Mouse (Mus musculus) lung, postnatal 10 days (tissue): ENCODE measurements at regions not wholly inside any gene's neighbourhood (a gene's known extent, or its start where the extent isn't known, plus 50 kb on each side); places are given as distances from the start of the nearest gene placed in this dataset.

Source experiments
- DNase-seq: peaks from one replicate; pipeline ENCODE4 v3.0.0; 2021

DNA sequence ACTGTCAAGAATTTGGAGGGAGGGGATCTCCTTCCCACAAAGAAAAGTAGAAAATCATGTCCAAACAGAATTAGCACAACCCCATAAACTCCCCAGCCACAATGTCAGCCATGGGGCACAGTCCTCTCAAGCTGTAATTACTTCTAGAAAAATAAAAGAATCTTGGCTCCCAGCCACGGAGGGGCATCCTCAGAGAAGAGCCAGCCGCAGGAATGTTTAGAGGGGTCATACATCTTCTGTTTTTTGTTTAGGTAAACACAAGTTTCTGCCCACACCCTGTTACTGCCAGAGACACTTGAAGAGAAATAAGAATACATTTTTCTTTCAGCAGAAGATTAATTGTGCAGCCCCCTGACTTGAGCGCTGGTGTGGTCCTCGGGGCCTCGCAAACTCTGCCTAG, 362.5 kb upstream of the Nfe2l3 start:
- no peak for DNase-seq

DNA sequence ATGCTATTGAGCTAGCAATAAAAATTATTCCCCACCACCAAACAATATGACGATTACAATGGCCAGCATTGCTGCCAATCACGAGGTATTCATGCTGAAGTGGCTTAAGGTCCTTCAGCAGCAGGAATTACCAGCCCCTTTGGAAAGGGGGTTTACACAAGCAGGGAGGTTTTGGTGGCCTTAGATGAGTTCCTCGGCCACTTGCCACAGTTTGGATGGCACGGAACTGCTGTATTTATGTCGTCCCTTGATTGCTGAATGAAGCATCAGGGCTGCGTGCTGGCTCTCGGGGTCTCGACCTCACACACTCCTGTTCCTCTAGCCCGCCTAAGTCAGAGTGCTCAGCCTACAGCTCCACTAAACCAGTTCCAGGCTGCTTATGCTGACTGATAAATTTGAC, 361.2 kb upstream of the Nfe2l3 start:
- no peak for DNase-seq

DNA sequence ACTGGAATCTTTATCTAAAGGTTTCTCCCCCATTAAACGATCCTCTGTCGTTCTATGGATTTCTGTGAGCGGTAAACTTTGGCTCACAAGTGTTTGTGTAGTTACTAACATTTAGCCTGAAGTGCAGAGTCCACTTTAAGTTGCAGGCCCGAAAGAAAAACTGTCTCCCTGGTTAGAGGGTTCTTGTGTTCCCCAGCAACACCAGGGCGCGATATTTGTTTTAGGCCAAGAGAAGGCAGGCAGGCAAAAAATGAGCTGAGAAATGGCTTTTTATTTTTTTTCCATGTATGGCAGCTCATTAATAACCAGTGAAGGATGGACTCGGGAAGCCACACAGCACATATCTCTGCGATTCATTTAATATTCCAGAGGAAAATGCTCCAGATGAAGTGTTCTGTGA, 357.4 kb upstream of the Nfe2l3 start:
- peak; percentile 39 for DNase-seq

DNA sequence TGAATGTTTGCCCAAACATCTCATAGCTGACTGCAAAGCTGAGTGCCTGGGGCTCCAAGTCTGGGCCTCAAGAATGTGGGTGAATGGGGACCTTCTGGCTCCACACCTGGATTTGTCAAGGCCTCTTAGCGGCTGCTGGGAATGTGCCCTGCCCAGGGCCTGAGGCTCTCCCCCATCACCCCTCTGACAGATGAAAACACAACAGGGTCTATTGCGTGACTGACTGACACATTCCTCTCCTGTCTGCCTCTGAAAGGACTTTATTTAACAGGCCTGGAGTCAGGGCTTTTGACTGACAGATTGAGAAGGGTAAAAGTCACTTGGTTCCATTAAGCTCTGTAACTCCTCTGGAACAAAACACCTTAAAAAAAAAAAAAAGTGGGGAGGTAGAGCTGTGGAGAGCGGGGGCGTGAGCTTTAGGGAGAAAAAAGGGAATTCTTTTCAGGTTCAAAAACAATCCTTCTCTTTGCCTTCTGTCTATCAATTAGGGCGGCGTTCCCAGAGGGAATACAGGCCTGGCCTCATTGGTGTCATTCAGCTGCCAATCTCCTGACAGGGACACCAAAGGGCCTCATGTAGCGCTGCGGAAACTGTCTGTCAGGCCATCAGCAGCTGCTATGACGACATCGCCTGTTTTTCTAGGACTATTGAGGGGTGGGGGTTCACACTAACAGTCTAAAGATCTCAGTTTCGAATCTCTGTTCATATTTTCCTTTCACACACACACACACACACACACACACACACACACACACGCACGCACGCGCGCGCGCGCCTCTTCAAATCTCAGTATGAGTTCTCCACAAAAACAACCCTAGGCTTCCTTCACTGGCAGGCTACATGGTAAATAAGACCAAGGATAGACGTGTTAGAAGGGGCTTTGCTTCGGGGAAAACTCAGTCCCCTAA, 355.4 kb upstream of the Nfe2l3 start:
- DNase-seq, result peak; percentile 44

DNA sequence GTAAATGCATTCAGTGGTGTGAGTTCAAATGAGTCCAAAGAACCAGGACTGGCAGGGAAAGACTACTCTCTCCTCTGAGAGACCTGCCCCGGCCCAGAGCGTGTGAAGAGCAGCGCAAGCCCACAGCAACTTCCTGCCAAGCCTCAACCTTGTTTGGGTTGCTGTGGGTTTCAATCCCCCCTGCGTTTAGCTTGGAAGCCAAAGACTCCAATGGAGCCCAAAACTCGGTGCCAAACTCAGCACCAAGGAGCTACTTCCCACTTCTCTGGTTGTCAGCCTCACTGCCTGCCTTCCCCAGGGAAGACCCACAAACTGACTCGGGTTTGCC, 354.7 kb upstream of the Nfe2l3 start:
- peak; percentile 54 for DNase-seq

DNA sequence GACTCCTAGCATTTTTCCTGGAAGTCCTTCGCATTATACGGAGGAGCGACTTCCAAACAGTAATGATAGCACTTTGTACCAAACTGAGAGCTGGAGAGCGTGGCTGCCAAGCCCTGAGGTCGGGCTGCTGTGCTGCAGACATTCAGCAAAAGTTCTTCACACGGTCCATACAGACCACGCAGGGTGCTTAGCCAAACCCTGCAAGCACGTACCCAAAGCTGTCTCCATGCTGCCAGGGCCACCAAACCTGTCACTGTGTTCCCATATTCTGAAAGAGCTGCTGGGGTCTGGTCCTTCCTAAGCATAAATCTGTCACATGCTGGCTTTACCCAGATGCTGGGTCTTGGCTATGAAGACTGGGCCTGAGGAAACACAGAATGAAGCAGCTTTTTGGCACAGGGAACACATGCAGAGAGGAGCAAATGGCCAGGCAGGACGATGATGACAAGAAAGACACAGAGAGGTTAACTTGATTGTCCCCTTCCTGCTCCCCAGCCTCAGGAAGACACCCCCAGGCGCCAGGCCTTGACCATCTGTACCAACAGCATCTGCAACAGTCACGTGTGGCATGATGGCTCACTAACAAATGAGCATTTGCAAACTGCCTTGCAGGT, 354.0 kb upstream of the Nfe2l3 start:
- DNase-seq, result peak; percentile 19

DNA sequence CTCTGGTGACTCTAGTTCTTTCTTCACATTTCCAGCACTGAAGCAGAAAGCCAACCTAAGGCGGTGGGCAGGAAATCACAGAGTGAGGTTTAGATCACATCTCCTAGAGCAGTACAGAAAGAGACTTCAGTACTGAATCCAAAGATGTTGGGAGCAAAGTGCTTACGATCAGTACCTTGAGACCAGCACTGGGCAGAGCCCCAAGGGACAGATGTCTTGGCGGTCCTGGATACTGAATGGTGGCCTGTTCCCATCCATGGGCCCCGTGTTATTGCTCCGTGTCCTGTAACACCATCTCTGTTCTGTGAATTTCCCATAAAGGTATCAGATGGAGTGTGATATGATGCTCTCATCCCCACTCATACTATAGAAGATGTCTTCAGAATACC, 353.5 kb upstream of the Nfe2l3 start:
- DNase-seq, result no peak

DNA sequence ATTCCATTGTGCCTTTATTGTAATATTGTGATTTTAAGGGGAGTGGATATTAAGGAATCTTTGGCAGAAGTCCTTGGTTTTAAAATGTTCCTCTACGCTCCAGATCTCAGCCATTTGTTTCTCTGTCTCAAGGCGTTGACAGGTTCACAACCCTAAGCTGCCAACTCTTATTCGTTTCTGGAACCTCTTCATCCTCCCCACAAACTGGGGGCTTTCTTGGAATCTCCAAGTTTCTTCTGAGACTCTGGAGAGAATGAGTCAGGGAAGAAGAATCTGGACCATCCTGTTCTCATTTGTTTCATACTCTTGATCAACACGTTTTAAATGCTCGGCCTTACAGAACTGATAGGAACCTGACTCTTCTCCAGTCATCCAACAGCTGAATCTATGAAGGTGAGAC, 351.4 kb upstream of the Nfe2l3 start:
- no peak for DNase-seq

DNA sequence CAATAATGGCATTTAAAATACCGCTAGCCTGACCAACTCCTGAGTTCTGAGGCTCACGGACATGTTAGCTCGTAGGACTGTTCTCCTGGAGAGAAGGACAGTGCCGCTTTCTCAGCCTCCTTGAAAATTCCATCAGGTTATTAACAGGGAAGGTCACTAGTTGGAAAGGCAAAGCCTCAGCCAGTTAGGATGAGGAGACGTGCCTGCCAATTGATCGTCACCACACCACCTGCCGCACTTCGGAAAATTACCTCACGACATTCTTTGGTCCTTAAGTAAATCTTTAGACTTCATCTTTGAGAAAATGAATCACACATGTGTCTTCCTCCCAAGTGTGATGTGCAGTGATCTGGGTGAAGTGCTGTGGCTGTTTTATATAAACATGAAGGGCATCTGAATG, 347.8 kb upstream of the Nfe2l3 start:
- DNase-seq, result no peak

DNA sequence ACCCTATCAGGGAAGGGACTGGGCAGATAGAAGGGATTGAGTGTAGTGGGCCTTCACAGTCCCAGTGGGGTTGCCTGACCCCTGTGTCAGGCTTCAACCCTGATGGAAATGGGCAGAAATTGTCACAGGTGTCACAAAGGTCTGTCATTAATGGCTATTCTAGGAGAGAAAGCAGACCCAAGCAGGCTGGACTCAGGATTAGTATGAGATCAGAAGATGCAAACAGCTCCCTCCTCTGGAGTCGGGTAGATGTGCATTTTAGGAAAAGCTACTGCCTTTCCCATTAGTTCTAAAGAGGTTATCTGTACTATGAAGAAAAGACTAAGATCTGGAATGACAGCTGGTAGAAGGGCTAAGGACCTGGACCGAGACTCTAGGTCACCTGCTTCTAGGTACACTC, 346.9 kb upstream of the Nfe2l3 start:
- no peak for DNase-seq

DNA sequence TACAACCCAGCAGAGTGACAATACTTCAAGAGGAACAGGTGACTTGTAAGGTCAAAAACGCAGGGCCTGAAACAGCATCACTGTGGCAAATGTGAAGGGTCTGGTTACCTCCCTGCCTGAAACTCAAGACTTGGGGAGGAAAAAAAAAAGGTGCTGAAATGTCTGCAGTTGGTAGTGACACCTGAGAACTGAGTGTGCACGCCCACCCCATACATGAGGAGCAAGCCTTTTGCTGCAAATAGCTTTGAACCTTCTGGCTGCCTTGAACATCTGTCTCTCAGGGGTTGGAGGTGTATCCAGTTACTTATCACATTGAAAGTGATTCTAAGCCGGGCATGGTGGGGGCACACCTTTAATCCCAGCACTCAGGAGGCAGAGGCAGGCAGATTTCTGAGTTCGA, 346.1 kb upstream of the Nfe2l3 start:
- DNase-seq, result no peak

DNA sequence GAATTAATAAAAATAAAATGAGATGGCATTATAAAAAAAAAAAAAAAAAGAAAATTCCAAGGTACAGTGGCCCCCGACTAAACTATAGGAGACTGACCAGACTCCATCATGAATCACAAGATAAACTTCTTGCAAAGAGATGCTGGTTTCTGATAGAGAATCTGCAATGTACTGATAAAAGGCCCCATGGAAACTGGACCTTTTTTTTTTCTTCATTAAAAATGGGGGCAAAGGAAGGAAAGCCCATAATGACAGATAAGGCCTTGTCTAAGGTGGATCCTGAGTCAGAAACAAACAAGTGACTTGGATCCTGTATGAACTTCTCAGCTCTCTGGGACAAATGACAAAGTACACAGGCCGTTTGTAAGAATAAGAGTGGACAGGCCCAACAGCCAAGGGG, 344.7 kb upstream of the Nfe2l3 start:
- DNase-seq, result no peak

DNA sequence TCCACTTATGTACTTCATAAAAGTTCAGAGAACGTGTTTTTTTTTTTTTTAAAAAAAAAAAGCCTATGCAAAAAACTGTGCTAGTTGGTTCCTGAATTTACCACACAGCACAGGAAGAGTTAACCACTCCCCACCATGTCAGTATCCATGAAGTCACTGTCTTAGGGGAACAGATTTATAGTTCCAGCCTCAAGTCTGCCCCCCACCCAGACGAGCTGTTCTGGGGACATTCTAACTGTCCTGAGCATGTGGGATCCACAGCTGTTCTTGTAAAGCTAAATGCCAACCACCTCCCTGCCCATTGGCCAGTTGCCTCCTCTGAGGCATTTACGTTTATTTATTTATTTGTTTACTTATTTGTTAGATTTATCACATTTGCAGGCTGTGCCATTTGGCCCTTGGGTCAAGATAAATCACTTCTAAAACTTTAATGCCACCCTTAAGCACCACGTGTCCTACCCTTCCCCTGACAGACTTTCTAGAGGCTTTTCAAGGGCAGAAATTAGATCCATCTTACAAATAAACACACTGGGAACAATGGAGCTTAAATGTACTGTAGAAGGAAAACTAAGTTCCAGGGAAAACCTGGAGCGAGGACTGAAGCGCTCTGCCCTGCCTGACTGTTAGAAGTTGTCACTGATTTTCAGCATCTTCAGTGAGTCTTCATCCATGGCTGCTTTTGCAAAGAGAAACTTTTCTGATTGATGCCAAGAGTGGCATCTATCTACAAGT, 343.7 kb upstream of the Nfe2l3 start:
- DNase-seq, result no peak

DNA sequence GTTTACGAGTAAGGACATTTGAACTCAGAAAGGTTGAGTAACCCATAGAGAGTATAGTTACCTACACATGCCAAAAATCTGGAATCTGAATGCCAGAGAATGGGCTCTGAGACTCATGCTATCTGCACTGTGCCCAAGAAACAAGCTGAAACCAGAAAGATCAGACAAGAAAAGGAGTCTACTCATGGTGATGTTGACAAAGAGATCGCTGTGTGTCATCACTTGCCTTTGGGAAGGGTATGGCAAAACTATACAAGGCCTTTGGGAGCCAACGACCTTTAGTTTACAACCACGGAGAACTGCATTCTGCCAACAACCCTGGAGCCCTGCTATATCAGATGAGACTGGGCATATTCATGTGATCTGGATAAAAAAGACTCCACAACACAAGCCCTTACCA, 339.3 kb upstream of the Nfe2l3 start:
- DNase-seq, result no peak

DNA sequence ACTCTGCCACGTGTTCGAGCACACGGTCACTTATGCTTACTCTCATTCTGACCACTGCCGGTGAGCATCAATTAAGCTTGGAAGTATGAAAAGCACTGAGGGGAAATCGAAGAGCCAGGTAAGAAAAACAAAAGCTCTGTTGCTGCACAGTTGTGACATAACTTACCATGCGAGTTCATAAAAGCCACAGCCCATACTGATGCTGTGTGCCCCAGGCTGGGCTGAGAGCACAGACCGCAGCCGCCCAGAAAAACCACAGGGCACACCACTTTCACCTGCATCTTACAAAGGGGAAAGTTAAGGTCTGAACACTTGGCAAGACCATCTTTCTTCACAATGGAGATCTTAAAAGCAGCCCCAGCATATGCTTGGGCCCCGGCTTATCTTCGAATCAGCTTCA, 338.2 kb upstream of the Nfe2l3 start:
- DNase-seq, result no peak

DNA sequence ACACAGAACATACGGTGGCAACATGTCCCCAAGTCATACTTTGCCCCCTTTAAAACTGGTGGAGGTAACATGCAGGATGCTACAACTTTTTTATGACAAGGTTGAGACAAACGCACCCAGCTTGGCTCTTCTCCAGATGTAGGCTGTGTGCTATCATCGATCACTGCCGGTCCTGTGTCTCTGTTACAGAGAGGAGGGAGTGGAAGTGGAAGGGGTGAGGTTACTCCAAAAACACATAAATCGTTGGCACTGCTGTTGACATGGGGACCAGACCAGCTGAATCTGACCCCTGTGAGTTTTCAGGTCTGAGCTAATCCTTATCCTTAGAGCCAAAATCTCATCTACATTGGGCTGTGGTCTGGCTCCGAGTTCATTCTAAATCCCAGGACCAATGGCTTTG, 335.0 kb upstream of the Nfe2l3 start:
- DNase-seq, result no peak

DNA sequence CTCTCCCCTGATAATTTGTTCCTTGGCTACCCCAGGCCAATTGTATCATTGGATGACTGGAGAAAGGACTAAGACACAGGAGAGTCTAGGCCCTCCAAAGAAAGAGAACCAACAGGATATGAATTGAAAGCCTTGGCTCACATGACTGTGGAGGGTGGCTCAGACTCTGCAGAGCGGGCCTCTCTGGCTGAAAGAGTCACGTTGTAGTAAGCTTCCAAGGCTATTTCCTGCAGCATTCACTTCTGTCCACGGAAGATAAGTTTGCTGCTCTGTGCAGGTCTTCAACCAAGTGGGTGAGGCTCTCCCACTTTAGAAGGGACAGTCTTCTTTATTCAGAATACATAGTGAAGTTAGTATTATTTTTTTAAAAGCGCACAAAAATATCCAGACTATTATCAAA, 332.1 kb upstream of the Nfe2l3 start:
- DNase-seq, result no peak

DNA sequence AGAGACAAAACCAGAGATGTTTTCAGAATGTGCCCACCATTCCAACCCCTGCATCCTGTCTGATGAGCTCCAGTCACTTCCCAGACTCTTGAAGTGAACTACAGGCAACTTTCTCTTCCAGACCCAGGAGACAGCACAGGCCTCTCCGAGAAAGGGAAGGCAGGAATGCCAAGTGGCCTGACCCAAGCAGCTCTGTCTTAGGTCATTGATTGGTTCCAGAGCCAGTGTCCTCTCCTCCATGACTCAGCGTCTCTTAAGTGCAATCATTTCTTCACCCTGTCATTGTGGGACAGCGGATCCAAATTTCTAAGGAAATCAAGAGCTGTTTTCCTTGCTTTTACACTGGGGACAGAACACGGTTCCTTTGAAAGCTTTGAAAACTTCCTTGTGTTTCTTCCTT, 329.2 kb upstream of the Nfe2l3 start:
- no peak for DNase-seq

DNA sequence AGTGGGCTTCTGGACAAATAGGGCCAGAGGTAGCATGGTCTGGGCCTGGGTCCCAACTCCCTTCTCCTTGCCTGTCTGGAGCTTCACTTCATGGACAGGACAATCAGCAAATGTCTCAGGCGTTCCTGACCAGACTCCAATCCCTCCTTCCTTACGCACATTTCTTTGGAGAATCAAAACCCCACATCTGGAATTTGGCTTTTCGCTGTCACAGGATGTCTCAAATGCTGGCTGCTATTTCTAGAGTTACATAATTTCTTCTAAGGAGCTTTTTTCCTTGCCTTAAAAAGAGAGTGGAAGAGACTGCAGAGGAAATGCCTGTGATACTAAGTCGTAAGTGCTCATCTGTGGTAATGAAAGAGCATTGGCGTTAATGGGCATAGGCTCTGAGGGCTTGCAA, 328.1 kb upstream of the Nfe2l3 start:
- DNase-seq, result no peak

DNA sequence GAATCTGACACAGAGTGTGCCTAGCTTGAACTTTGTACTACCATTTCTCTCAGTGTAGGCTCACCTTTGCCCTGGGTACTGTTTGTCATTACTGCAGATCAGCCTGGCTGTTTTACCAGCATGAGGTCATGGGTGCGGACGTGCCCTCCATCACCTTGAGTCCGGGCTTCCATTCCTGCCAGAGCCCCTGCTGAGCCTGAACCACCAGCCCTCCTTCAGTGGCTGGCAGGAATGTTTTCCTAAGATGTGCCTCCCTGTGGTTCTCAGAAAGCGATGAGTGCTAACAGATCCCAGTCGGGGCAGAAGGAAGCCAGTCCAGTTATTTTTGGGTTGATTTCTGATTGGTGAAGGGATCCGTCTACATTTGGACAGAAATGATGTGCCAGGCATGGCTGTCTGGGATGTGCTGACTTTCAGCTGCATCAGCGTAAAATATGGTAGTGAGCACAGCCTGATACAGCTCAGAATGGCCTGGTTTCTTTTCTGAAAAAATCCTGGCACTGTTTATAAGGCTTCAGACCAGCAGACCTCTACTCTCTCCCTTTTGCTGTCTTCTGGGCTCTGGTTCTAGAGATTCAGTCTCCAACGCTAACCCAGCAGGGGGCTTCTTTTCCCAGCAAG, 324.0 kb upstream of the Nfe2l3 start:
- no peak for DNase-seq

DNA sequence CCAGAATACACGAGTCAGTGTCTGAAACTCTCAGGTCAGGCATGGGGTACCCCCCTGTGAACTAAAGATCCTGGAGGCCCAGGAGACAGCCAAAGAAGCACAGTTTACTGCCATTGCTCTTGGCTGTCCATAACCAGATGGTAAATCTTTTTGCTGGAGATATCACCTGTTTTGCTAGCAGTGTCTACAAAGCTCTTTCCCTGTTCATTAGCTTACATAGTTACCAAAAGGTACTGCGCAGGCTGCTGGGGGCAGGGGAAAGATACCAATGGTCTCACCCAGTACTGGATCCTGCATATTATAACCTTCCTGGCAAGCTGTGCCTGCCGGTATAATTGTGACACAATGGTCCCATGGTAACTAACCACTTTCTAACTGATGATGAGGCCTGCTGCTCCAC, 321.9 kb upstream of the Nfe2l3 start:
- DNase-seq, result no peak

DNA sequence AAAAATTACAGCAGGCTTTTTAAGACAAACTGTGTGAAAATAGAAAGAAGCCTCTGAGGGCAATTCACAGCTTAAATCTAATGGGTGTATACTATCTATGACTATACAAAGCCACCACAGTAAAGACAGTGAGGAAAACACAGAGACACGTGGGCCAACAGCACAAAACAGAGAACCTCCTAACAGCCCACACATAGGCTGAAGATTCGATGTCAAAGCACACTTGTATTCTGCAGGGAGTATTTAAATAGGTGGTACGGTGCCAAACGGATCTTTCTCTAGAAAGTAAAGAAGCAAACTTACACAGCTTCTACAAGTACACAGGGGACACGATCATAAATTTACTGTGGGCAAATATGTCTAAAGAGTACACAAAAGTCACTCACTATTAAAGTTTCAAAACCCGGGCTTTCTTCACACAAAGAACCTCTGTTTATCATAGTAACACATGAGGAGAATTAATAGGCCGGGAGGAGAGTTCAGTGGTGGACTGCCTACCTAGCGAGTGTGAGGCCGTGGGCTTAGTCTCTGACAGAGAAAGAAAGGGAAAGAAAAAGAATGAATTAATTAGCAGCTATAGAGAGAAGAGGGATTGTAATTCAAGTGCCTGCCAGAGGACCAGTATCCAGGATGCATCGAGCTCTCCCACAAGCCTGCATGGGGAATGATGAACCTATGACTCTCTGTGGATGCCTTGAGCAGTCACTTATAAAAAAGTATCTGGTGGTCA, 317.7 kb upstream of the Nfe2l3 start:
- no peak for DNase-seq
